Mouse (Mus musculus): ENCODE data around the gene Pknox2. TPM values are rescaled to one million over a fixed set of nuclear protein-coding genes. Genes with fewer than 3 reads are reported as not detected.

Gene Pknox2
- polyA plus RNA-seq, 1 experiment, result not detected

DNA sequence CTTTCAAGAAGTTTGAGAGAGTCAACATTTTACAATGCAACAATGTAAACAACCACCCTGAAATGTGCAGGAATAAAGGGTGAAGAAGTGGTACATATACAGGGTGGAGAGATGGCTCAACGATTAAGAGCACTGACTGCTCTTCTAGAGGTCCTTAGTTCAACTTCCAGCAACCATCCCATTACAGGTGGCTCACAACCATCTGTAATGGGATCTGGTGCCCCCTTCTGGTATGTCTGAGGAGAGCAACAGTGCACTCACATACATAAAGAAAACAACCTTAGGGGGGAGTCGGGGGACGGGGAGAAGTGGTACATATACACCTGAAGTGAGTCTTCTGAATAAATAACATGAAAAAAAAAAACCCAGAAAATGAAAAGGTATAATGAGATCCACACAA lies 262.0 kb downstream of the Pknox2 start:
- H3K4me1 ChIP-seq (ENCODE audit: control insufficient read depth, insufficient read depth, low read length), result no peaks in the 10 kb centered on the region
- H3K4me3 ChIP-seq (ENCODE audit: insufficient read depth, low read length), result no peak overlapping the region
- no peak for TF ChIP-seq CTCF (IDR thresholded peaks at IDR 0.05; ENCODE audit: low read depth, low read length)
- no peak for TF ChIP-seq POLR2A (IDR thresholded peaks at IDR 0.05; ENCODE audit: borderline replicate concordance, low read depth, low read length)
- no peak overlapping the region for H3K27ac ChIP-seq (ENCODE audit: insufficient read depth, low read depth, low read length)

DNA sequence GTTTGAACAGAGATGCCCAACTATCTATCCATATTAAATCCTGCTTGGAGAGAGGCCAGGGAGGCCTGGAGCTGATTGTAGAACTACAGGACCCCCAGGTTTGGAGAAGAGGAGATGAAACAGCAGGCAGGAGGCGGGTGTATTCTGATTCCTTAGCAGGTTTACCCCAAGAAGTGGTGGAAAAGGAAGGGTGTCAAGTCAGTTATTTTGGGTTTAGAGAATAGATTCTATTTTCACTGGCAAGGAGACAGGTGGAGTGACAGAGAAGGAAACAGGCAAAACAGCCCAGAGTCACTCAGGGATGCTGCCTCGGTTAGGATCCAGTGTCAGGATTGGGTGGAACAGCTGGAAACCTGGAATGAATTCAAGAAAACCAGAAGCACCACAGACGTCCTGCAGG lies 263.6 kb downstream of the Pknox2 start:
- TF ChIP-seq POLR2A (IDR thresholded peaks at IDR 0.05; ENCODE audit: borderline replicate concordance, low read depth, low read length) (no peak), CTCF (IDR thresholded peaks at IDR 0.05; ENCODE audit: low read depth, low read length) (no peak)
- H3K27ac ChIP-seq (ENCODE audit: insufficient read depth, low read depth, low read length), result no peak overlapping the region

DNA sequence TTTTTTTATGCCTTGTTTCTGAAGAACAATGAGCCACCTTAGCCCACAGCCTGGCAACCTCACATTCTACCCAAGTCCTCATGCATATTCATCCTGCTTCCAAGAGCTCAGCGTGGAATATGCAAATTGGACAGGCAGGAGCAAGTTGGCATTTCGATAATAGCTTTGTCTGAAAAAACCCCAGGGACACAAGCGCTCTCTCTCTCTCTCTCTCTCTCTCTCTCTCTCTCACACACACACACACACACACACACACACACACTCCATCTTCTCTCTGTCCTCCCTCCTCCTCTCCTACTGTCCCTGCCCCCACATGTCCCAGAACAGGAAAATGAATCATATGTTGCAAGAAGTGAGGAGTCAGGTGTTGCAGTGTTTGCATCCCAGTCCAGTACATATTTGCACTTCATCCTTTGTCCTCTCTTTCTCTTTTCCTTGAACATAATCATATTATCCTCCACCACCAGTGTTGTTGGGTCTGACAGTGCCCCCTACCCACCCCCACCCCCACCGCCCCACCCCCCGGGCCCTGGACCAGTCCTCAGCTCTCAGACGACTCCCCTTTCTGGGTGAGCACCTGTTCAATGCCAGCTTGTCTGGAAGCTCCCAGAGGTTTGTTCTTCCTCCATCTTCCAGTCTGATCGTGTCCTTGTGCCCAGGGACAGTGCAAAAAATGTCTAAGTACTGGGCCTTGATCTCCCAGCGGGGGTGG lies 265.0 kb downstream of the Pknox2 start:
- H3K4me1 ChIP-seq (ENCODE audit: control insufficient read depth, insufficient read depth, low read length), result no peaks in the 10 kb centered on the region
- no peak overlapping the region for H3K4me3 ChIP-seq (ENCODE audit: insufficient read depth, low read length)
- TF ChIP-seq CTCF (IDR thresholded peaks at IDR 0.05; ENCODE audit: low read depth, low read length) (no peak), POLR2A (IDR thresholded peaks at IDR 0.05; ENCODE audit: borderline replicate concordance, low read depth, low read length) (no peak)
- no peak overlapping the region for H3K27ac ChIP-seq (ENCODE audit: insufficient read depth, low read depth, low read length)

More for the DNA sequence above, 263.6 kb downstream of the Pknox2 start:
- Histone ChIP-seq H3K4me3 (ENCODE audit: insufficient read depth, low read length) (no peak overlapping the region), H3K4me1 (ENCODE audit: control insufficient read depth, insufficient read depth, low read length) (no peaks in the 10 kb centered on the region)

DNA sequence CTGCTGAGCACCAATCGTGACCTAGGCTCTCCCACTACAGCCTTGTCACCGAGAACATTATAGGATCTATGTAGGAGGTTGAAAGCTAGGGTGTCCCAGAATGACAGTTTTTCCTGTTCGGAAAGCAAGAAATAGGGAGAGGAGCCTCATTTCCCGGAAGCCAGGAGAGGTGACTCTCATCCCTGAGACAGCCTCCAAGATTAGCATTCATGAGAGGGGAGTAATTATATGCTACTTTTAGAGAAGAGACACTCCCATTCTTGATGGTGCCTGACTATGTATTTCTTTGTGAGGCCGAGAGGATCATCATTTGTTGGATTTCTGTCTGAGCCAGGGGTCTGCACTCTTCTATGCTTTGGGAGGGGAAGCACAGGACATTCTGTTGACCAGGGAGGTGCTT lies 265.6 kb downstream of the Pknox2 start:
- TF ChIP-seq CTCF (IDR thresholded peaks at IDR 0.05; ENCODE audit: low read depth, low read length) (no peak), POLR2A (IDR thresholded peaks at IDR 0.05; ENCODE audit: borderline replicate concordance, low read depth, low read length) (no peak)
- Histone ChIP-seq H3K27ac (ENCODE audit: insufficient read depth, low read depth, low read length) (no peak overlapping the region), H3K4me3 (ENCODE audit: insufficient read depth, low read length) (no peak overlapping the region), H3K4me1 (ENCODE audit: control insufficient read depth, insufficient read depth, low read length) (no peaks in the 10 kb centered on the region)

DNA sequence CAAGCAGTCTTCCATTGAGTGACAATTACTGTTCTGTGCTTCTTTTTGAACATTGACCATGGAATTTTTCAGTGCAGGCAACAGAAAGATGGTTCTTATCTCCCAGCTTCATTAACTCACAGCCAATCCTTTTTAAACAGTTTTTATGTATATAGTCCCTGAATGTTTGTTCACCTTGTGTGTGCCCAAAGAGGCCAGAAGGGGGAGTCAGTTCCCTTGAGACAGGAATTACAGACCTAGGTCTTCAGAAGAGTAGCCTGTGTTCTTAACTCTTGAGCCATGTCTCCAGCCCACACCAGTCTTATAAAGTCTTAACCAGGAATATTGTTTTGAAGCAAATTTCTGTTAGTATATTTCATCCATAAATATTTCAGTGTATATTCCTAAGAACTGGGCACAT lies 270.4 kb downstream of the Pknox2 start:
- Histone ChIP-seq H3K4me3 (ENCODE audit: insufficient read depth, low read length) (no peak overlapping the region), H3K4me1 (ENCODE audit: control insufficient read depth, insufficient read depth, low read length) (no peaks in the 10 kb centered on the region), H3K27ac (ENCODE audit: insufficient read depth, low read depth, low read length) (no peak overlapping the region)
- no peak for TF ChIP-seq POLR2A (IDR thresholded peaks at IDR 0.05; ENCODE audit: borderline replicate concordance, low read depth, low read length)
- no peak for TF ChIP-seq CTCF (IDR thresholded peaks at IDR 0.05; ENCODE audit: low read depth, low read length)

DNA sequence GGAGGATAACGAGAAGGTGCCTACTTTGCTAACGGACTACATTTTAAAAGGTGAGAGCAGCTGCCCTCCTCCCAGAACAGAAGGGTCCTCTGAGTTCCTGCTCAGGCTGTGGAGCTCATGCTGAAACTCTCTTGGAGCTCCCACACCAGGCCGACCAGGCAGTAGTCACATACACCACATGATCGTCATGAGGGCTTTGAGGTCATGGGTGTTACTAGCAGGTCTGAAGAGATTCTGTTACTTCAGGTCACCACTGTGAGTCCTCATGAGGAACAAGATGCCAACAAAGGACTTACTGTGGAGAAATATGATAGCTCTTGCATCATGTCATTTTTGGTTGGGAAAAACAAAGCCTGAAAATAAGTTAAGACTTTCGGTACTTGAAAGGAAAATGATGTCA lies 270.9 kb downstream of the Pknox2 start:
- no peak overlapping the region for H3K4me3 ChIP-seq (ENCODE audit: insufficient read depth, low read length)
- TF ChIP-seq CTCF (IDR thresholded peaks at IDR 0.05; ENCODE audit: low read depth, low read length) (no peak), POLR2A (IDR thresholded peaks at IDR 0.05; ENCODE audit: borderline replicate concordance, low read depth, low read length) (no peak)
- no peak overlapping the region for H3K27ac ChIP-seq (ENCODE audit: insufficient read depth, low read depth, low read length)
- H3K4me1 ChIP-seq (ENCODE audit: control insufficient read depth, insufficient read depth, low read length), result no peaks in the 10 kb centered on the region

DNA sequence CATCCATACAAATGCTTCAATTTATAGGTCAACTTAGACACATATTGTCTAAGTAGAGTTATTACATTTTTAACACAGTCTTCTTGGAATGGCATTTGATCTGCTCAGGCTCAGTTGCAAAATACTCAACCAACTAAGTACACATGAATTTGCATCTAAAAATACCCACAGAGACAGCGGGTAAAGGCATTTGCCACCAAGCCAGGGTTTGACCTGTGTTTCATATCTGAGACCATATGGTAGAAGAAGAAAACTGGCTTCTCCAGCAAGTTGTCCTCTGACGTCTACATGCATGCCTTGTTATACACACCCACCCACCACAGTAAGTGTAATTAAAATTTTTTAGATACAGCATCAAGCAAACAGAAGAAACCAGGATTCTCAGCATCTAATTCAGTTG lies 273.4 kb downstream of the Pknox2 start:
- Histone ChIP-seq H3K4me1 (ENCODE audit: control insufficient read depth, insufficient read depth, low read length) (no peaks in the 10 kb centered on the region), H3K4me3 (ENCODE audit: insufficient read depth, low read length) (no peak overlapping the region), H3K27ac (ENCODE audit: insufficient read depth, low read depth, low read length) (no peak overlapping the region)
- no peak for TF ChIP-seq POLR2A (IDR thresholded peaks at IDR 0.05; ENCODE audit: borderline replicate concordance, low read depth, low read length)
- TF ChIP-seq CTCF (IDR thresholded peaks at IDR 0.05; ENCODE audit: low read depth, low read length), result no peak

DNA sequence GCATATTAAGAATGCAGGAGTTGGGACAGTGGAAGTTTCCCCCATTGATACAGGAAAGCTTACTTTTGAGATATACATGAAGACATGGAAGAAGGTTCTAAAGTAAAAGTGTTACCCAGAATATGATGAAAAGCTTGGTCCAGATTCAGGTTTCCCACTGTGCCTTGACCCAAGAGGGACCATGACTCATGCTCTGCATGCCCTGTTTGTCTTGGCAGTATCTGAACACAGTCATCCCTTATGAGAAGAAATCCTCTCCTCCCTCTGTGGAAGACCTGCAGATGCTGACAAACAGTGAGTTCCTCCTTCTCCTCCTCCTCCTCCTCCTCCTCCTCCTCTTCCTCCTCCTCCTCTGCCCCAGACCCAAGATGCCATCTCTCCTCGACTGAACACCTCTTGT lies 276.9 kb downstream of the Pknox2 start:
- TF ChIP-seq POLR2A (IDR thresholded peaks at IDR 0.05; ENCODE audit: borderline replicate concordance, low read depth, low read length) (no peak), CTCF (IDR thresholded peaks at IDR 0.05; ENCODE audit: low read depth, low read length) (no peak)
- Histone ChIP-seq H3K4me1 (ENCODE audit: control insufficient read depth, insufficient read depth, low read length) (peaks cover 2% of the 10 kb centered on the region; the same call in 1 of the 2 replicates), H3K4me3 (ENCODE audit: insufficient read depth, low read length) (no peak overlapping the region), H3K27ac (ENCODE audit: insufficient read depth, low read depth, low read length) (no peak overlapping the region)

DNA sequence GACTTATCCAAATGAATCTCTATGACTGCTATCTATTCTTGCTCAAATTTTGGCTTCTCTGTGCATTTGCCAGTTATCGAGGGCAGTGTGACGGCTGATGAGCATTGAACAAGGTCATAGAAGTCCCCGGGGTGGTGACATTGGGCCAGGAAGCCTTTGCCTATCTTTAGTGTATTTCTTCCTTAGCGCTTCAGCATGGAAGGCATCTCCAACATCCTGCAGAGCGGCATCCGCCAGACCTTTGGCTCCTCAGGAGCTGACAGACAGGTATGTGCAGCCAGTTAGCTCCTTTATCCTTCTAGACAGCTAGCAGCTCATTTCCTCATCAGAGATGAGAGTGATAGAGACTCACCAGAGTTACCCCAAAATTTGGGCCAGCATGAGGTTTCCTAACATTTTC lies 278.5 kb downstream of the Pknox2 start:
- TF ChIP-seq CTCF (IDR thresholded peaks at IDR 0.05; ENCODE audit: low read depth, low read length), result no peak
- TF ChIP-seq POLR2A (IDR thresholded peaks at IDR 0.05; ENCODE audit: borderline replicate concordance, low read depth, low read length), result no peak
- peaks cover 4% of the 10 kb centered on the region; the same call in 1 of the 2 replicates for H3K4me1 ChIP-seq (ENCODE audit: control insufficient read depth, insufficient read depth, low read length)
- no peak overlapping the region for H3K27ac ChIP-seq (ENCODE audit: insufficient read depth, low read depth, low read length)
- H3K4me3 ChIP-seq (ENCODE audit: insufficient read depth, low read length), result no peak overlapping the region

DNA sequence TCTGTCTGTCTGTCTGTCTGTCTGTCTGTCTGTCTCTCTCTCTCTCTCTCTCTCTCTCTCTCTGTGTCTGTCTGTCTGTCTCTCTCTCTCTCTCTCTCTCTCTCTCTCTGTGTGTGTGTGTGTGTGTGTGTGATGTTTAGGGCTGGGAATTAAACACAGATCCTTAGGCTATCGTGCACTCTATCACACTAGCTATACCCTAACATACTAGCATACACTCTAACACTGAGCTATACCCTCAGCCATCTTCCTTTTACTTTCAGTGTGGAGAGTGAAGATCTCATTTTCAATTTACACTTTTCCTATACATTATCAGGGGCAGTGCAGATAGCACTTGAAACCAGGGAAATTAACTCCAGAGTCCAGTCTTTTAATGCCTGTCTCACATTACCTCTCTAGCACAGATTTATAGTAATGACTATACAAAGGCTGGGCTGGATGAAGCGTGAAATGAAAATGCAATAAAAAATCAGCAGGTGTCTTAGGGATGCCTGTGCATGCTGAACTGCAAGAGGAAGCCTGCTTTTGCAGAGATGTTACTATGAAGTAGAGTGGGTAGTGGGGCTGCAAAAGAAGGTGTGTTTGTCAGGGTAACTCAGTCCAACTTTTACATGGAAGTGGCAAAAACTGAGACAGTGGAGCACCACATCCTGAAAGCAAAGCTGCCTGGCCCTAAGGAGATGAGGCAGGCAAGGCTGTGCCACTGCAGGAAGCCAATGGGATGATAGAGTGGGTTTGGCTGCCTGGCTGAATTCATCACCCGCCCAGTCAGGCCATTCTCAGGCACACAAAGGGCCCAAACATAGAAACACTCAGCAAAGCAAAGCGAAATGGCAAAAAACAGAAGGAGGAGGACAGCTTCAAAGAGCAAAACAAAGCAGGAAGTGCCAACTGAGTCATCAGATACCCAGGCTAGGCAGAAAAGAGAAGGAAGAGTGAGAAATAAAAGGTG lies 282.1 kb downstream of the Pknox2 start:
- Histone ChIP-seq H3K4me3 (ENCODE audit: insufficient read depth, low read length) (no peak overlapping the region), H3K4me1 (ENCODE audit: control insufficient read depth, insufficient read depth, low read length) (peaks cover 4% of the 10 kb centered on the region; the same call in 1 of the 2 replicates), H3K27ac (ENCODE audit: insufficient read depth, low read depth, low read length) (no peak overlapping the region)
- TF ChIP-seq POLR2A (IDR thresholded peaks at IDR 0.05; ENCODE audit: borderline replicate concordance, low read depth, low read length) (no peak), CTCF (IDR thresholded peaks at IDR 0.05; ENCODE audit: low read depth, low read length) (no peak)

Measured in bone marrow macrophage, adult 2 months (primary cell).